Mouse (Mus musculus): ENCODE measurements at regions not wholly inside any gene's neighbourhood (a gene's known extent, or its start where the extent isn't known, plus 50 kb on each side); places are given as distances from the start of the nearest gene placed in this dataset.
A peak's percentile ranks its signal among the peaks of the same experiment; 100 is the strongest.

DNA sequence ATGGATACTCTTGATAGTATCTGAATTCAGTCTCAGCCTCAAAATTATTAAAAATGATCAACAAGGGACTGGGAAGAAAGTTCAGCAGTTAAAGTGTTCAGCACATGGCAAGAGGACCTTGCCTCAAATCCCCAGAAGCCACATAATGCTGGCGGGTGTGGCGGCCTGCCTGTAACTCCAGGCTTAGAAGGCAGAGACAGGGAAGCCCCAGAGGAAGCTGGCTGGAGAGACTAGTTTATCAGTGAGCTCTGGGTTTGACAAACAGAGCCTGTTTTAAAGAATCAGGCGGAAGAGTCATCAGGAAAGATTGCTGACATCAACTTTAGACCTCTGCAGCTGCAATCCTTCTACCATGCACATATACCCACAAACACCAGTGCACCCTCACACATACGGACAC is 52.1 kb upstream of the Fyn start:
- no peak for DNase-seq (ENCODE audit: low spot score in 2 of 2)

DNA sequence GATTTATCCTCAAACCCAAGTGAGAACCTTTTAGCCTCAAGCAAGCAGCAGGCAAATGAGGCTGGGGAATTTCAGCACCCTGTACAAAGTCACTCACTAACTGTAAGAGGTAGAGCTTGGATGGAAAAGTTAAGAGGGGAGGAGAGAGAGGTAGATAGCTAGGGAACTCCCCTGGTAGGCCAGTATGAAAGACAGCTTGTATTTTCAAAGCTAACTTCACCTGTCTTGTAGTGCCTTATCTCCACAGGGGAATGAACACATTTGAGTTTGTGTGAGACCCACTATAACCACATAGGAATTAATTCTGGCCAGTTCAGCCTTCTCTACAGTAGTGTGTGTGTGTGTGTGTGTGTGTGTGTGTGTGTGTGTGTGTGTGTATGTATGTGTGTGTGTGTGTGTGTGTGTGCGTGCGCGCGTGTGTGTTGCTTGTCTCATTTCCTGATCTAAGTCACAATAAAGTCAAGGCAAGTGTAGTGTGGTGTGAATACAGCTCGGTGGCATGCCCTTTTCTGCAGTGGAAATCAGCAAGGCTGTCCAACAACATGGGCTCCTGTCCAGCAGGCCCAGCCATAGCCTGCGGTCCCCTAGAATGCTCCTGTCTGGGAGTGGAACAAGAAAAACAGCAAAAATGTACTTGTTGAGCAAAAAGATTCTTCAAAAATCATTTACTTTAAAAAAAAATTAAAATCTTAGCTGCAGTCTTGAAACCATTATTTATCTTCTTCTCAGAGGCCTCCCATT is 53.1 kb upstream of the Fyn start:
- DNase-seq (ENCODE audit: low spot score in 2 of 2) = no peak

DNA sequence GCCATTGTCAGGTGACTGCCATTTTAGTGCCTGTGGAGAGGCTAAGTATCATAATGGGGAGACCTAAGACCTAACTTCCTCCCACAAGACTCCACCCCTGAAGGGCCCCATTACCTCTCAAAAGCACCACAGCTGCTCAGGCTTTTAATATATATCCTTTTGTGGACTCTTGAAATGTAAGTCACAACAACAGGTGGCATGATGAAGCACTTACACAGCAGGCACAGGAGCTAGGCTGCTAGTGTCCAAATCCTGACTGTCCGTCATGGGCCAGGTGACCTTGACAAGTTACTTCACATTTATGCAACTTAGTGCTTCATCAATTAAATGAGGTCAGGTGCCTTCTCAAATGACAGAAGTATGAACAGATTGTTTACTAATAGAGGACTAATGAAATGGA is 57.2 kb upstream of the Fyn start:
- no peak for DNase-seq (ENCODE audit: low spot score in 2 of 2)

GRCm38 (mm10) chr10:39308535-39308934 is 60.1 kb upstream of the Fyn start:
- DNase-seq (ENCODE audit: low spot score in 2 of 2) = no peak

GRCm38 (mm10) chr10:39292703-39293496 is 75.8 kb upstream of the Fyn start:
- DNase-seq (ENCODE audit: low spot score in 2 of 2) = no peak

DNA sequence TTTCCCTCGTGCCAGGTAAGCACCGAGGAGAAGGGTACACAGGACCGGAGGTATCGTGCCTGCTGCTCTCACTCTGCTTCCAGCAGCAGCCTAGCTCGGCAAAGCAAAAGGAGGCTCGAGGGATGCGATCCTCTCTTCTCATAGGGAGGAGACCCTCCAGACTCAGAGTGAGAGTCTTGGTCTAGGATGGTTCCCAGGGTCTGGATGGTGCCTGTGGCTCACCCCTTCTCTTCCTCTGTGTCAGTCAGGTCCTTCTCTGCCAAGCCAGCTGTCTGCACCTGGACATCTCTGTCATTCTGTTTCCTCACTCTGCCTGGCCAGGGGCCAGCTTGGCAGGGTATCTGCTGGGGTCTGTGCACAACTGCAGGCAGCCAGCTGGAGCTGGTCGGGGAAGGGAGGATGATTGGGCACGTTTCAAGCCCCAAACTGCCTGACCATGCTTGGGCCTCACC is 76.9 kb upstream of the Fyn start:
- DNase-seq (ENCODE audit: low spot score in 2 of 2) = peak; percentile 72 to 74

DNA sequence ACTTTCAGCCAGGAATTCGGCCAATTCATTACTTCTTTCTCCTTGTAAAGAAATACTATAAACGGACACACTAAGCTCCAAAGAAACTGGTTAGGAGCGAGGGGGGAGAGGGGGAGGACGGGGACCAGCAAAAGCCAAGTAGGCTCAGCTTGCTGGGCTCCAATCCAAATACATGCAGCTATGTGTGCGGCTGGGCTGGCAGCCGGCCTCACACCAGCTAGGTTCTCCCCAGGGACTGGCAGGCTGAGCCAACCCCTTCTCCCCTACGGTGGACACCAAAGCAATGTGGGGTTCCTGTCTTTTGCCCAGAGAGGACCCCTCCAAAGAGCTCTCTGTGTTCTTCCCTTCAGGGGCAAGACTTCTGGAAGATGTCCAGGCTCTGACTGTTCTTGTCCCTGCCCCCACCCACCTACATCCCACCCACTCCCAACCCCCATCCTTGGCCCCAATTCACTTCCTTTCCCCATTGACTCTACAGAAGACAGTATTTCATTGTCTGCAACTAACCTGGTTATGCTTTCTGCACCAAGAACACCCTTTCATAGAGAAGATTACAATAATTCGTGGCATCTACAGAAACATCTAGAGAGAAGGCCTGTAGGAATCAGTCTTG is 77.4 kb upstream of the Fyn start:
- peak; percentile 85 to 86 for DNase-seq (ENCODE audit: low spot score in 2 of 2)

DNA sequence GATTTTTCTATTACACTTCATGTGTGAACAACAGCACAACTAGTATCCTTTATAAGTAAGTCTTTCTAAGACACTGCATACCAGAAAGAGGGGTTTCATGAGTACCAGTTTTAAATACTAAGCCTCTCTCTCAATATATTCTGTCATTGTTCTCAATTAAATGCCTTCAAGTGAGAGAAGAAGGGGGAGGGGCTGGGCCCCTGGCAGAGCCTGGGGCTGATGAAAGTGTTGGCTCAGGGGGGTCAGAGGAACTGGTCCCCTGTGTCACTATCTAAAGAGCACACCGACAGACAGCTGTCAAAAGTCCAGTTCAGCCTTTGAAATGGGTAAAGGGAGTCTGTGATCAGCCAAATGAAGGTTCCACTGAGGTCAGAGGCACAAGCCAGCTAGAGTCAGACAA is 78.4 kb upstream of the Fyn start:
- no peak for DNase-seq (ENCODE audit: low spot score in 2 of 2)

- DNase-seq (ENCODE audit: low spot score in 2 of 2) = no peak
Observed at GRCm38 (mm10) chr10:39280366-39281000, 88.2 kb upstream of the Fyn start.

DNA sequence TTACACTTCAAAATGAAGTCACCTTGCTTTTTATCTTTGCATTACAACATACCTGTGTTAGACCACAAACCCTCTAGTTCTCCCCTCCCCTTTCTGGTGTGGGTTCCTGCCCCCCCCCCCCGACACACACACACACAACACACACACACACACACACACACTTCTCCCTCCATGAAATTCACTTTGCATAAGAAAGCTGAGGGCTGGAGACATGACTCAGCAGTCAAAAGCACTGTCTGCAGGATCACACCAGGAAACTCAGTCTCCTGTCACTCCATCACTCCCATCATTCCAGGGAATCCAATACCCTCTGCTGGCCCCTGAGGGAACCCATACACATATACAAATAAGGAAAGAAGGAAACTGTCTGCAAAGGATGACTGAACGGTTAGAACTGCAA is 94.5 kb upstream of the Fyn start:
- no peak for DNase-seq (ENCODE audit: low spot score in 2 of 2)

- no peak for DNase-seq (ENCODE audit: low spot score in 2 of 2)
Observed at GRCm38 (mm10) chr10:39273426-39273825, 95.2 kb upstream of the Fyn start.

DNA sequence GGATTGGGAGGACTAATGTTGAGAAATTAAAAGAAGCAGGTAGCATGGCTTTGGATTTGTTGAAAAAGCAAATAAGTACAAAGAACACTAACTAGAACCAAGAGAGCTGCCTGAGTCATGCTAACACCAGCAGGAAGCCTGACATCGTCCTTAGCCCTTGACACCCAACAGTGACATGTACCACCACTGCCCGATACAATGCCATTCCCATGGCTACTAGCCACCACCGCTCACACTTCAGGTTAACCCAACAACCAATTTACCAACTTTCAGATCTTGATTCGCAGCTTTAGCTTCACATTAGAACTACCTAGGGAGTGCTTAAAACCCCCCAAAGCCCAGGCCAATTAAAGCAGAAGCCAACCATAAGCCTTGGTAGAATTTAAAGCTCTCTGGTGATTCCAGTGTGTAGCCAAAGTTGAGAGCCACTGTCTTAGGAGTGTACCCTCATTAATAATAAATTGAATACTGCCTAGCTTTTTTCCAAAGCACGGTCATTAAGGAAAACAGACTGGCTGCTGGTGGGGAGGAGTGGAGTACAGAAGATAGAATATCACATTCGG is 96.2 kb upstream of the Fyn start:
- DNase-seq (ENCODE audit: low spot score in 2 of 2) = no peak

- no peak for DNase-seq (ENCODE audit: low spot score in 2 of 2)
Observed at GRCm38 (mm10) chr10:39270406-39270805, 98.2 kb upstream of the Fyn start.

GRCm38 (mm10) chr10:39267236-39267635 is 101.4 kb upstream of the Fyn start:
- DNase-seq (ENCODE audit: low spot score in 2 of 2) = peak in 1 of 2 experiments; percentile 34

GRCm38 (mm10) chr10:39266482-39266881 is 102.2 kb upstream of the Fyn start:
- DNase-seq (ENCODE audit: low spot score in 2 of 2) = peak; percentile 87 to 91

GRCm38 (mm10) chr10:39262466-39262865 is 98.9 kb upstream of the Ccn6 start:
- DNase-seq (ENCODE audit: low spot score in 2 of 2) = no peak

- DNase-seq (ENCODE audit: low spot score in 2 of 2) = no peak
Observed at GRCm38 (mm10) chr10:39261174-39262145, 97.9 kb upstream of the Ccn6 start.

DNA sequence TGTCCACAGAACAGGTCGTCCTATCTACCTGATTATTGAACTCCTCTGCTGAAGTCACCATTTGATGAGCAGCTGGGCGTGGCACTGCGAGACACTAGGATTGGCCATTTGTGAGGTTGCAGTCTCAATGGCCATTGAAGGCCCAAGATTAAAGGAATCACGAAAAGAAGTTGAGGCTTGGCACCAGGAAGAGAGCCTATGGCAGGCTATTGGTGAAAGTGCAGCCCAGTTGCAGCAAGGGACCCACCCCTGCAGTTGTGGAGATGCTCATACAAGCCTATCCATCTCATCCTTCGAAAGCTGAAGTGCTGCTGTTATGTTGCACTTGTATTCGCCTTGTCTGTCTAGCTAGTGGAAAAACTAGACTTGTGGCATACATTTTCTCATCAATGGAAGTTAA is 96.5 kb upstream of the Ccn6 start:
- DNase-seq (ENCODE audit: low spot score in 2 of 2) = no peak

DNA sequence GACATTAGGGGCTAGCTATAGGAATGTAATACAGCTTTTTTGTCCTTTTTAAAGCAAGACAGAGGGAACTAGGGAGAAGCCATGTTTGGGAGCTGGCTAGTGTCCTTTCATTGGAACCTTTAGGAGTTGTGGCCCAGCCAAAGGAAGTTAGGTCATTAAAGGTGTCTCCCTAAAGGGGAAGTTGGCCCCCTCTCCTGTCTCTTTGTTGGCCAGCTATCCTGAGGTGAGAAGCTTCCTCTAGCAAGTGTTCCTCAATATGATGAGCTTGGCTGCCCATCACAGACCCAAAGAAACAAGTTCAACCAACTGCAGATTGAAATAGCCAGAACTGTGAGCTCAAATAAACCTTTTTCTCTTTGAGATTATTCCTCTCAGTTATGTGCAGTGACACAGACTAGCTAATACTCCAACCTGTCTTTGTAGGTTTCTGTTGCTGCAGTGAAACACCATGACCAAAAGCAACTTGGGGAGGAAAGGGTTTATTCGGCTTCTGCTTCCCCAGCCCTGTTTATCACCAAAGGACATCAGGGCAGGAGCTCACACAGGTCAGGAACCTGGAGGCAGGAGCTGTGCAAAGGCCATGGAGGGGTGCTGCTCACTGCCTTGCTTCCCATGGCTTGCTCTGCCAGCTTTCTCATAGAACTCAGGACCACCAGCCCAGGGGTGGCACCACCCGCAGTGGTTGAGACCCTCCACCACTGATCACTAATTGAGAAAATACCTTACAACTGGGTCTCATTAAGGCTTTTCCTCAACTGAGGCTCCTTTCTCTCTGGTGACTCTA is 94.0 kb upstream of the Ccn6 start:
- peak in 1 of 2 experiments; percentile 1 for DNase-seq (ENCODE audit: low spot score in 2 of 2)

DNA sequence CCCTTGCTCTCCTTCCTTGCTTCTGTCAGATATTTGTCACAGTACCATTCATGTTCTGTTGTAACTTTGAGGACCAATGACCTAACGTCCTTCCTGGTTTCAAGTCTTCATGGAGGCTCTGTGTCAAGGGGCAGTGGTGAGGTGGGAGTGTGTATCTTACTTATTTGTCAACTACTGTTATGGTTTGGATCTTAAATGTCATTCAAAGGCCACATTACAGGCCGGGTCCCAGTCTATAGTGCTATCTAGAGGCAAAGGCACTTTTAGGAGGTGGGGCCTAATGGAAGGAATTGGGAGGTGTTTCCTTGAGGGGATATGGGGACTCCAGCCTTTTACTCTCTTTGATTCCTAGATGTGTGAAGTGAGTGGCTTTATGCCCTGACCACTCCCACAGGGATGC is 91.0 kb upstream of the Ccn6 start:
- no peak for DNase-seq (ENCODE audit: low spot score in 2 of 2)

Data from right cerebral cortex, postnatal 10 days (tissue).